Mouse (Mus musculus) spleen, postnatal 36 days (tissue): Measurements from ENCODE around the gene Fads1.

Experiments used
- DNase-seq, 2 experiments: peaks; one replicate each; pipeline ENCODE4 v3.0.0; 2022; ENCODE audit warnings: low spot score in 2 of 2, mixed read lengths in 1 of 2

The Fads1 gene

DNA sequence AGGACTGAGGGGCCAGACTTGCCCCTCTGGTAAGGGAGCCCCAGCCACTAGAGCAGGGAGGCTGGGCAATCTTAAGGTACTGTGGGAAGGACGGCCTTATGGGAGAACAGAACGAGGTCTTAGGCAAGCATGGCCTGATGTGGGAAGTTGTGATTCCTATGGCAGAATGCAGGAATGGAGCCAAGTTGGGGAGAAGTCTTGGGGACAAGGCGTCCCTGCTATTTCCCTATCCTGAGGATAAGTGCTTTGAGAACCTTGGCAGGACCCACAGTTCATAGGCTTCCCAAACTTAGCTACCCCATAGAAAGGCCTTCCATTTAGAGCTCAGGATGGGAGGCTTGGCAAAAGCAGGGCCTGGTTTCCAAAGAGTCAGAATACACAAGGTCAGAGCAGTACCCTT is 26.2 kb downstream of the Fads1 start:
- no peak for DNase-seq

DNA sequence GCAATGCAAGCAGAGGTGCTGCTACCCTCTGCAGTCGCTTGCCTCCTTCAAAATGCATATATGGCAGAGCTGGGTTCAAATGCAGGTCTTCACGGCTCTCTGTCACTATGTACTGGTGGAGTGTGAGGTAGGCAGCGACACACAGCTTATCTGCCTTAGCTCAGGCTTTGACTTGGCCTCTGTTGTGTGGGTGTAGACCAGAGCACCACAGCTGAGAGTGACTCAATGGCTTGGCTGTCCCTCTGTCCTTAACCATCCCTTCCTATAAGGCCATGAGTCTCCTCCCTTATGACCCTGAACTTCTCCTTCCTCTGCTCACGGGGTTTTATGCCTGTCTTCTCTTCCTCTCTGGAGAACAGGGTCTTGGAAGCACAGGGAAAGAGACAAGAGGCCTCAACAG is 28.2 kb downstream of the Fads1 start:
- no peak for DNase-seq

- no peak for DNase-seq
Observed at GRCm38 (mm10) chr19:10213796-10214471, 31.2 kb downstream of the Fads1 start.

DNA sequence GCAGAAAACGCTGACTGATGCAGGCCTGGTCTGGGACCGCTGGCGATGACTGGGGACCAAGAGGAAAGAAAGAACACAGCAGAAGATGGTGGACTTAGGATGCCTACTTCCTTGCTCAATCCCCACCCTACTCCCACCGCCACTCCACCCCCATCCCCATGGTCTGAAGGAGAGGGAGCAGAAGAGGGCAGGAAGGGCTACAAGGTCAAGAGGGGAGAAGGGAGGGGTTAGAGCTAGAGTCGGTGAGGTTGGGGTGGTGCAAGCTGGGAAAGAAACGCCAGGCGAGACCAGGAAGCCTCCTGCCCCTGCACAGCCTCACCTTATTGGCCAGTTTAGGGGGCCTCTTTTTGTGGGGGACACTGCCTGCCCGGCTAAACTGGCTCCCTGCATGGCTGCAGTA is 33.4 kb downstream of the Fads1 start:
- no peak for DNase-seq

DNA sequence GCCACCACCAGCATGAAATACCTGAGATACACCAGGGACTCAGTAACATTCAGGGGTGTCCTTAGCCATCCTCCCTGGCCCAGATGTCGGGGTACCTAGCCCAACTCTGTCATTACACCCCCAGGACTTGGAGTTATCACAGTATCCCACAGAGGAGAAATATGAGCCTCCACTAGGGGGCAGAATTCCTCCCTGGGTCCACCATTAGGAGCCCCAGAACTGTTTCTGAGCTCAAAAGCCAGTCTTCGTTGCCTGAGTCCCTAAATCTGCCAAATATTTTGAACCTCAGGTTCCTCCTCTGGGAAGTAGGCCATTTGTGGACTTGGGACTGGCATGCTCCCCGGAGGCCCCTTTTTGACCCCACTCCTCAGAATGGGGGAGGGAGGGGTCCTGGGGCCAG is 36.4 kb downstream of the Fads1 start:
- DNase-seq, result peak in 1 of 2 experiments; percentile 21

GRCm38 (mm10) chr19:10219593-10219992 is 36.9 kb downstream of the Fads1 start:
- no peak for DNase-seq

DNA sequence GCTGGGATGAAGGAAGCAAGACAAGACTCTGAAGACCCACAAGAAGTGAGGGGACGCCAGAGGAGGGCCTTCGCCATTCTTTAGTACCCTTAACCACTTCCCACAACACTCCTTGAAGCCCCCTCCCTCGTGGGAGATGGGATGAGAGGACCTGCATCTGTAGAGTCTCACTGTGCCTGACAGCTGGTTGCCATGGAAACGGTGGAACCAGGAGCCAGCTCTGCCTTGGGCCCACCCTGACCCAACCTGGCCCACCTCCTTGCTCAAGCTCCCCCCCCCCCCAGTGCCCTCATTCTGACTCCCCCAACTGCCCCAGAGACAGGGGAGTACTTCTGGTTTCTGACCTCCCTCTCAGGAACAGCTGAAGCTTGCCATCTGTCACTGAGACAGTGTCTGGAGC is 38.9 kb downstream of the Fads1 start:
- no peak for DNase-seq

DNA sequence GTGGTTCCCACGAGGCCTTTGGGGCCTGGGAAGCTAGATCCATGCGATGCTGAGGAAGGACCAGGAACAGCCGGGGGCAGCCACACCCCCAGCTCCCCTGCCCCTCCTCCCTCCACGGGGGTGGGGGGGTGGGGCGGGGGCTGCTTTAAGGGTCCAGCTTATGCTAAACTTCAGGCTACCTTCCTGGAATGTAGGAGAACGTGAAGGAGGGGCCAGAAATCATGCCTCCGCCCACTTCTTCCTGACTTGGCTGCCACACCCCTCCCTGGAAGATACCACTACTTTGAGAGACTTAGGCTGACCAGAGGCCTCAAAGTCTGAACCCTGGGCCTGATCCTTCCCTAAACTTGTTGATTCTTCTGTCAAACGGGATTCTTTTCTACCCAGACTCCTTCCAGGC is 40.0 kb downstream of the Fads1 start:
- no peak for DNase-seq

DNA sequence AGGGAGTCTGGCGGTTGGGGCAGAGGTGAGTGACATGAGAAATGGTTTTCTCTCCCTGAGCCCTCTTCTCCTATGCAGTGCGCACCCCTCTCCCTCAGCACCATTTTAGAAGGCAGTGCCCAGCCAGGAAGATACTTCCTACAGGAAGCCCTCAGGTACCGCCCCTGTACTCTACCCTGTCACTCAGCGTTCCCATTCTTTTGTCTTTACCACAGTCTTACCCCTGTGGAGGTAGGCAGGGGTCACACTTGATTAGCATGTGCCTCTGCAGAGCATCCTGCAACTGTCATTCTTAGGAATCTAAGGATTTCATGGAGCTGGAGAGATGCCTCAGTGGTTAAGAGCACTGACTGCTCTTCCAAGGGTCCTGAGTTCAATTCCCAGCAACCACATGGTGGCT is 40.9 kb downstream of the Fads1 start:
- DNase-seq, result no peak

GRCm38 (mm10) chr19:10224637-10225453 is 42.2 kb downstream of the Fads1 start:
- DNase-seq, result no peak

DNA sequence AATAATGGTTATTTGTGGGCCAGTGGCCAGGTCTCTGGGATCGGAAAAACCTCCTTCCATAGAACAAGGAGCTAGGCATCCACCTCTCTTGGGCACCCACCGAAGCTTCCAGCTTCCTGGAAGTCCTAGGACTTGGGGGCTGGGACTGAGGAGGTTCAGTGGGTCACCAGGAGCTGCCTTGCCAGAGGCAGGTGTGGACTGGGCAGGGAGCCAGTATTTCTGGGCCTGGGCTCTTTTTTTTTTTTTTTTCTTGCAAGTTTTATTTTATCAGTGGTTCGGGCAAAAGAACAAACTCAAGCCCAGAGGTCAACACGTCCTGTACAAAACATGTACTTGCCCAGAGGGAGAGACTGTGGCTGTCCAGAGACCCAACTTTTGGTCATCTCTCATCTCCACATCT is 43.1 kb downstream of the Fads1 start:
- DNase-seq, result no peak

DNA sequence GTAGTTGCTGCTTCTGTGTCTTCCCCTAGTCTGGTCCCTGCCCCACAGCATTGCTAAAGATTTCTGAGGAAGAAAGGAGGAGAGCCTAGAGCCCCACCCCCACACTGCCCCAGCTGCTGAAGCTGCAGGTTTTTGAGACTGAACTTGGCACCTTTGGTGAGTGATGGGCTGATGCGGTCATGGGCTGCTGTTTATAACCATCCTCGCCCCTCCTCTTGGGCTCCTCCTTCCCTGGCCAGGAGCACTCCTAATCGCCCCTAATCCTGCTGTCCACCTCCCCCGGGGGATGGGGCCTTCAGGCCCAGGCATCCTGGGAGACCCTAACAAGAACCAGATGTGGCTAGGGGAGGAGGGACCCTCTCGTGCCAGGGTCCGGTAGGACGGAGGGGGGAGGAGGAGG is 48.3 kb downstream of the Fads1 start:
- no peak for DNase-seq

DNA sequence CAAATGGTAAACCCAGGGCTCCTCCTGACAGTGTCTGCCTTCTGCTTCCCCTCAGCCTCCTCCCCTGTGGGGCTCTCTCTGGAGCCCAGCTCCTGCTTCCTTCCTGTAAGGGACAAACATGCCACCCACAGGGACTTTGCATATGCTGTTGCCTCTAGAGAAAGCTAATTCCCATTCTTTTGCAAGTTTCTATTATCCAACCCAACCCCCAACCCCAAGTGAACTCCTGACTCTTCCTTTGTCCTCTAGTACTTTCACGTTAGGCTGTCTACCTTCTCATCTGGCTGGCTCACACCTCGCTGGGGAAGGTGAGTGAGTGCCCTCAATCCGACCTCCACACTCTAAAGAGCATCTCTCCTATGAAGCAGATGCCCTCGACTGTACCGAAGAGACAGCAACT is 49.2 kb downstream of the Fads1 start:
- DNase-seq, result no peak

GRCm38 (mm10) chr19:10232327-10233017 is 49.8 kb downstream of the Fads1 start:
- DNase-seq, result no peak

DNA sequence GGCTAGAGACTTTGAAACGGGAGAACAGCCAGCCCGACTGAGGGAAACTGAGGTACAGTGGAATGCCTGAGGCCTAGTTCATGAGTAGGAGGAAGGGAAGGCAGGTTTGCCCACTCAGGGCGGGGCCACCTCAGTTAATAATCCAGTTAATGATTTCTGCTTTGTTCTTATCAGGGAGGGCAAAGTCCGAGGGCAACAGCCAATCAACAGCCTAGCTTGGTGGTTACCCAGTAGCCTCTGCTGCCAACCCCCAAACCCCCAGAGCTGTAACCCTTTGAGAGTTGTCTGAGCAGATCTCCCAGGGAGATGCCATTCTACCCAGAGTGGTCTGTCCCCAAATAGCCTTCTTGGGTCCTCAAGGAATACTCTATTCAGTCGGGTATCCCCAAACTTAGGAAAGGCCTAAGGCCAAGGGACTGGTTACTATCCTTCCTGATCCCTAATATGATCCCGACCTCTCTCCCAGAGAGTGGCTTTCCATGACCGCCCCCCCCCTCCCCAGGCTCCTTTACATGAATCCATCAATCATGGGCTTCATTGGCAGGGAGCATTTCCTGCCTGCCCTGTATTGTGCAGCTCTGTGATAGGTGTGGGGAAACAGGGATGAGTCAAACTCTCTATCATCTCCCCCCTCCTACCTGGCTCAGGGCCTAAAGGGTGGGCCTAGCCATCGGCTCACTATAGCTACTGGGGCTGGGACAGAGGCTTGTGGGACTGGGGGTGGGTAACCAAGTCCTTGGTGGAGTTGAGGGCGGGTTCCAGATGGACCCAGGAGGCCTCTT is 53.3 kb downstream of the Fads1 start:
- no peak for DNase-seq

- DNase-seq, result no peak
Observed at GRCm38 (mm10) chr19:10238477-10238876, 55.8 kb downstream of the Fads1 start.

DNA sequence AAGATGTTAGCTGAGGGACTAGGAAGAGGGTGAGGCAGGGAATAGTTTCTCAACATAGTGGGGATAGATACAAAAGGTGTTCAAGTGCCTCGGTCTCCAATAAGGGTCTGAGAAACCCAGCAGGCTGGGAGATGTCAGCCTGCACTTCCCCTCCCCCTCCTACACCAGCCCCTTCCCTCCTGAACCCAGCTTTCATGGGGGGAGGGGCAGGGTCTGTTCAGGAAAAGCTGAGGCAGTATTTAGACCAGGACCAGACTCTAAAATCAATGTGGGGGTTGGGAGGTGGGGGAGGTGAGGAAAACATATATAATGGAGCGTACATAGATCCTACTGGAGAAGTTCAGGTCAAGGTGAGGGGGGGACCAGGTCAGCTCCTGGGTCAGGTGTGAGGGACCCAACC is 56.7 kb downstream of the Fads1 start:
- no peak for DNase-seq

GRCm38 (mm10) chr19:10239975-10240653 is 57.4 kb downstream of the Fads1 start:
- DNase-seq, result no peak

- DNase-seq, result peak; percentile 31 to 54
Observed at GRCm38 (mm10) chr19:10240654-10241305, 58.1 kb downstream of the Fads1 start, which contains the start of gene Myrf. Myrf (minus strand) TSS chr19:10240748.

DNA sequence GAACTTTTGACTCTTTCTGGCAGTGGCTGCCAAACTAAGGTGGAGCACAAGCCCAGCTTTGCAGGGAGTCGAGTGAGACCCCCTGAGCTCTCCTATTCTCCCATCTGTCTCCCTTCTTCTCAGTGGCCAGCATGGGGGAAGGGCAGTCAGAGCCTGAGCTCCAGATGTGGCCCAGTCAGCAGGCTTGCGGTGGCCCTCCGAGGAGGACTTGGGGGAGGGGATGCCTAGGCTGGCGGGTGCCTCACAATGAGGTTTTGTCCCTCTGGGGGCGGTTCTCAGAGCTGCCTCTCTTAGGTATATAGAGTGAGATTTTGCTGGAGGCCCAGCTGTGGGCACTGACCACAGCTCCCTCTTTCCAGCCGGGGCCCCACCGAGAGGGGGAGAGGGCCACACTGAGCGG is 60.2 kb downstream of the Fads1 start:
- no peak for DNase-seq

DNA sequence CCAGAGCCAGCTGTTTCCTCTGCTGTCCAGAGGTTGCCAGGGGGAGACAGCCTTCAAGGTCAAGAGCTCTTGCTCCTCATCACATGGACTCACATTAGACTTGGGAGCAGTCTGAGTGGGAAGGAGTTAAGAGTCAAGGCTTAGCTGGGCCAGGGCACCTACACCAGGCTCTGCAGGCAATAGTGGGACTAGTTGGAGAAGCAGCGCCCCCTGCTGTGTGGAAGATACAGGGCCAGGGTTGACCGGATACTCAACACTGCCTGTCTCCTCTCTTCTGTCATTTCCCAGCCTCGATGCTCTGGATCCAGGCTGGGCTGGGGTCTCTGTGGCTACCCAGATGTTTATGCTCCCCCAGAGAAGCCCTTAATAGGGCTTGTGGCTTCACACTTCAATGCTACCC is 61.5 kb downstream of the Fads1 start:
- DNase-seq, result no peak
